Mouse (Mus musculus) bone marrow, adult 2 months (tissue): Measurements from ENCODE around the gene Polr3e.

Source experiments
- CTCF ChIP-seq: fragments of 200-500 bp; IDR thresholded peaks from 2 replicates; pipeline ENCODE4 v1.5.1; 2011; ENCODE audit warnings: low read length, control low read depth; ENCODE audit not compliant: control insufficient read depth, insufficient read depth
- POLR2A ChIP-seq: fragments of 200-500 bp; IDR thresholded peaks from 2 replicates; pipeline ENCODE4 v1.6.1; 2011; ENCODE audit warnings: low read depth, mild to moderate bottlenecking, control low read depth, low read length, borderline replicate concordance; ENCODE audit not compliant: control insufficient read depth

- TF ChIP-seq CTCF (no peak), POLR2A (no peak)
These were observed 16.2 kb downstream of the Polr3e start for GRCm38 (mm10) chr7:120933680-120934195.
